Mouse (Mus musculus) left cerebral cortex, postnatal 25 days (tissue): ENCODE measurements around the gene Lgals3bp. TPM values are rescaled to one million over a fixed set of nuclear protein-coding genes. Genes with fewer than 3 reads are reported as not detected.

Source experiments
- DNase-seq, 2 experiments: peaks; one replicate each; pipeline ENCODE4 v3.0.0; 2022; ENCODE audit warnings: low spot score in 2 of 2, mixed read lengths in 1 of 2
- intact Hi-C: fragments of 180-260 bp; cut with DNase I; formaldehyde crosslinking; loops from one replicate; pipeline ENCODE4 v1.15.1; 2025
- total RNA-seq, 2 experiments: library from RNA; stranded (reverse); gene quantifications; 2 replicates each; pipeline ENCODE4 v1.2.3; 2021

The Lgals3bp gene
- total RNA-seq, 2 experiments from 2014 or later: 14.2 to 15.2 TPM

DNA sequence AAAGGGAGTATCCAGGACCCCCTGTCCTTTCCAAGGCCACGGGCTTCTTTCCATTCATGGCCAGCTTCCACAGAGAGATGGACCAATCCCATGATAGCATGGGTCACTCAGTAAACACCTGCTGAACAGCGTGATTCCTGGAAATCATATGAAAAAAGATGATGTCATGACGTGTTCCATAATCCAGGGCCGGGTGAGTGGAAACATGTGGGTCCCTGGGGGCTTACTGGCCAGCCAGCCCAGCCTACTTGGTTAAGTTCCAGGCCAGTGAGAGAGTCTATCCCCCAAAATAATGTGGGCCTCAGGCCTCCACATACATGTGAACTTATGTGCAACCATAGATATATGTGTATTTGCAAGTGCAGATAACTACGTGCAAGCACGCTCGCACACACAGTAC is 30.0 kb downstream of the Lgals3bp start:
- intact Hi-C loops: loop anchor here (10.0 kb wide), 1 partner anchor 287 kb away; no protein-coding TSS in a partner anchor
- no peak for DNase-seq

DNA sequence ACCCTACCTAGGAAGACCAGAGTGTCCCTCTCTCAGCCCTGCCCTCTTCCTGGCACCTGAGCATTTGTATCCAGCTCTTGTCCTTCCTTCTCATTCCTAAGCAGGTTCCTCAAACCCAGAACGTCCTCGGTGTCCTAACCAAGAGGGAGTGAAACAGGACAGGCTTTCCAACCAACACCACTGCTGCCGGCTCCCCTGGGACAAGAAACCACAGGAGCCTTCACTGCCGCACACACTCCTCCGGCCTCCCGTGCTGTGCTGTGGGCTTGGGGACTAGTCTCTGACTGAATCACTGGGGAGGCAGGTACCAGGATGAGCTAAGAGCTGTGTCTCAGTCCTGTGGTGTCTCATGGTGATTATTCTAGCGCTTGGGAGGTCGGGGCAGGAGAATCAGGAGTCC is 32.2 kb downstream of the Lgals3bp start:
- intact Hi-C loops: loop anchor here (10.0 kb wide), 1 partner anchor 285 kb away; no protein-coding TSS in a partner anchor
- no peak for DNase-seq

DNA sequence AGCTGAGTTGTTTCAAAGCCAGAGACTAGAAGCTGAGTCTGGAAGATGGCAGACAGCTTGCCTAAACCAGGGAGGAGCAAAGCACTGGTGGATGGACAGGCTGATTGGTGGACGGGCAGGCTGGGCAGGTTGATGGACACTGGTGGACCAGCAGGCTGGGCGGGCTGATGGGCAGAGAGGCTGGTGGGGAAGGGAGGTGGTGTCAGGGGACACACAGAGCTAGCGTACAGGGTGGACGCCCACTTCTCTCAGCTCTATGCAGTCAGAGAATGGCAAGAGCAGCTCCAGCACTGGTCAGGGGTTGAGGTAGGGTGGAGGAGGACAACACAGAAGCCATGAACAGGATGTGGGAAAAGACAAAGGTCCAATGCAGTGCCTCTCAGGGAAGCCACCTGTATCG is 32.6 kb downstream of the Lgals3bp start:
- intact Hi-C loops: no loop called here
- DNase-seq: no peak

DNA sequence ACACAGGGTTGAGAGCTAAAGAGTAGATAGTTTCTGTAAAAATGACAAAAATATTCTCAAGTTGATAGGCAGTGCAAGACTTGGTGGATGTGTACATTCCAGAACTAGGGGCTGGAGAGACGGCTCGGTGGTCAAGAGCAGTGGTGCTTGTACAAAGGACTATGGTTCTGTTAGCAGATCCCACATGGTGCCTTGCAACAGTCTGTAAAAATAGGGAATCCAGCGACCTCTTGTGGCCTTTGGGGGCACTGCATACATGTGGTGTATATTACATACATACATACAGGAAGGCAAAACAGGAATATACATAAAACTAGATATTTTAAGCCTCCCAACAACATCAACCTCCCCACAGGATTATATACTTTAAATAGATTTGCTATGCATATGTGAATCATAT is 33.6 kb downstream of the Lgals3bp start:
- DNase-seq: no peak
- intact Hi-C loops: no loop called here

DNA sequence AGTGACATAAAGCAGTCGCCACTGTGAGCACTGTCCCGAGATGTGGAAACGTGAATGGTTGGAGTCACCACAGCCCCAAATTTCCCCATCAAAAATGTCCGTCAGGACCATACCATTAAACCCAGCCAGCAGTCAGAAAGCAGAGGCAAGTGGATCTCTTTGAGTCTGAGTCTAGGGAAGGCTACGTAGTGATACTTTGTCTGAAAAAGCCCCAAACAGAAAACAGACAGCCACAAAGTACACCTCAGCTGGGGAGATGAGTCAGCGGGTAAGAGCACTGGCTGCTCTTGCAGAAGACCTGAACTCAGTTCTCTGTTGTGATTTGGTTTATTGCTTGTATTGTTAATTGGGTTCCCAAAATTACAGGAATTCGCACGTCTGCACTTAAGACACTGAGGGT is 35.3 kb downstream of the Lgals3bp start:
- no peak for DNase-seq
- intact Hi-C loops: no loop called here

DNA sequence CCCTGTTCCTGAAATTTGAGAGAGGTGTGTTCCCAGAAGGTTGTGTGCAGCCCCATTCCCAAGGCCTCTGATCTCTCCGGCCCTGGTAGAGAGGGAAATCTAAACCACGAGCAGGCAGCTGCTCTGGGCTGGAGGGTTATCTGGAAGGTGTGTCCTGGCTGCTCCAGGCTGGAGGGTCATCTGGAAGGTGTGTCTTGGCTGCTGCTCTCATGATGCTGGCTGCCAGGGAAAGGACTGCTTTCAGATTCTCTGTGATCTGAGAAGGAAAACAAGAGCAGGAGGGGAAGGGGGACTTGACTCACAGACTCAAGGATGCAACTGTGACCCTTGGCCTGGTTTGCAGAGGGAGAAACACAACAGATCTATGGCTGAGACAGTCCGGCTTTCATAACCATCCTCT is 35.8 kb downstream of the Lgals3bp start:
- intact Hi-C loops: no loop called here
- DNase-seq: no peak

DNA sequence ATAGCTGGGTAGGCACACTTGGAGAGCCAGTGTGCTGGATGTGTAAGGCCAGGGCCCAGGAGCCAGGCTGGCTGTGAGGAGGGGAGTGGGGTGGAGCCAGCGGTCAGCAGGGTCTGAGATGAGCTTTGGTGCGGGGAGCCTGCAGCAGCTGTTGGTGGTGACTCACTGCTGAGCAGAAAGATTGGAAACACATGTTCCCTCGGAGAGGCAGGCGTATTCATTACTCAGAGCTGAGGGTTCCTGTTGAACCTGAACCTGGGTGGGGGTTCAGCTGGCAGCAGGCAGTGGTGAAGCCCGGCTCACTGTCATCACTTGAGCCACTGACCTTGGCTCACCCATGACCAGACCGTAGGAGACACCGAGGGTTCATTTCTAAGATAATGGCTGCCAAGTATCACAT is 36.7 kb downstream of the Lgals3bp start:
- intact Hi-C loops: no loop called here
- peak in 1 of 2 experiments; percentile 63 for DNase-seq

DNA sequence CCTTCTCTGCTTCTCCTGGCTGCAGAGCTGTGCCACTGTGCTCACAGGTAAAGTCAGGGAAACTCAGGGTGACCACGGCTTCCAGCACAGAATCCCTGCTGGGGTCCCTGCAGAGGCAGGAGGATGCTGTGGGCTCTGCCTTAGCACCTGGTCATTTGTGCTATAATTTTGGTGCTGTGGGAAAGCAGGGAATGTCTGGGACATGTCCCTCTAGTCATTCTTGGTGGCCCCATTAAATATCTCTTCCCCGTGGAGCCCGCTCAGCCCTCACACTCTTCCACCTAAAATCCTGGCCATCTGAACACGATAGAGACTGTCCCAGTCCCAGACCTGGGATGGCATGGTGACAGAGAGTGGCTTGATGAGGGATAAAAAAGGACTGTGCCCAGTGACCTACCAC is 37.9 kb downstream of the Lgals3bp start:
- intact Hi-C loops: no loop called here
- DNase-seq: no peak

DNA sequence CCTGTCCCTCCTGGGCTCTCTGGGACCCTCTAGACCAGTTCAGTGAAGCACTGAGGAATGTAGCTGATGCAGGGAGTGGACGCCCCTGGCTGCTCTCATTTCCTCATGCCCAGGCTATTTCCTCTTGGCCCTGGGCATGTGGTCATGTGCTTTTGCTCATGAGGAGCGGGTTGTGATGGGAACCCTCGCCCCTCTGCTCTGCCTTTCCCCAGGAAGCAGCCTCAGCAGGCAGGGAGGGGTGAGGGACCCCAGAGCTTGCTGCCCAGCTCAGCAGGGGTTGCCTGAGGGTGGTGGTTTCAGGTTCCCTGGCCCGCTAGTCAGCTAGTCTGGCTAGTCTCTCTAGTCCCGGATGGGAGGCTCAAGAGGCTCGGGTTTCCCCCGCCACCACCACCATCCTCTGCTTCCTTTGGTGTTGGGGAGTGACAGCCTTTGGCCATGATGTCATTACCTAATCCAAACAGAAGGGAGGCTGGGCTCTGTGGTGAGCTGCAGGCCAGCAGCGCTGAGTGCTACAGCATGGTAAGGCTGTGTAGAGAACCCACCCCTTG is 38.8 kb downstream of the Lgals3bp start:
- DNase-seq: no peak

DNA sequence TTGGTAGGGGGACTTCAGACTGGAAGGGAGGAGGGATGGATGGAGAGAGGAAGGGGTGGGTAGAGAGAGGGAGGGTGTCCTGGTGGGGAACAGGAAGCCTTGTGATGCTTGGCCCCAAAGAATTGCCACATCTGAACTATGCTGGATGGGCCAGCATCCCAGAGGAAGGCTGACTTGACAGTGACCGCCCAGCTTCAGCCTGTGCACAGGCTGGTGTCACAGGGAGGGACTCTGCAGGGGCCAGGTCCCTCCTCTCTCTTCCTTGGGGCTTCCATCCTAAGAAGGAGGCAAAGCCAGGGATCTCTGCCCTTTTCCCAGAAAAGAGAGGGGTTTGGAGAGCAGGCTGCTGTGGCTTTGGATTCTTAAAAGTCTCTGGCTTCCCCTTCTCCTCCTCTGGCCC is 39.4 kb downstream of the Lgals3bp start:
- DNase-seq: no peak
- intact Hi-C loops: no loop called here

More for the DNA sequence above, 38.8 kb downstream of the Lgals3bp start:
- intact Hi-C loops: no loop called here

DNA sequence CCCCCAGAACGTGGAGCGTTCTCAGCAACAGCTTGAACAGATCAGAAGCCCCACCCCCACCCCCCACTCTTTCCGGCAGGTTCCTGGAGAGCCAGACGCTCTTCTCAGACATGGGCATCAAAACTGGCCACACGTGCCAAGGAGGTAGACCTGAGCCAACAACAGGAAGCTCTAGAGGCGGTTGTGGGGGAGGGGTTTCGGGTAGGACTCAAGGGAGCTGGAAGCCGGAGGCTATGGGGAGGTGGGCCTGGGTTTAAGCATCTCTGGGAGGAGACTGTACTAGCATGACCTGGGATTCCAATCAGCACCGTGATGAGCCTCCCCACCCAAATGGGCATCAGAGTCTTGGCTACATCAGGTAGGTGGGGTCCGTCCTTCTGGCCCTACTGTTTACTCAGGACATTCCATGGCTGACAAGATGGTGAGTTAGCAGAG is 41.0 kb downstream of the Lgals3bp start:
- no peak for DNase-seq
- intact Hi-C loops: no loop called here

DNA sequence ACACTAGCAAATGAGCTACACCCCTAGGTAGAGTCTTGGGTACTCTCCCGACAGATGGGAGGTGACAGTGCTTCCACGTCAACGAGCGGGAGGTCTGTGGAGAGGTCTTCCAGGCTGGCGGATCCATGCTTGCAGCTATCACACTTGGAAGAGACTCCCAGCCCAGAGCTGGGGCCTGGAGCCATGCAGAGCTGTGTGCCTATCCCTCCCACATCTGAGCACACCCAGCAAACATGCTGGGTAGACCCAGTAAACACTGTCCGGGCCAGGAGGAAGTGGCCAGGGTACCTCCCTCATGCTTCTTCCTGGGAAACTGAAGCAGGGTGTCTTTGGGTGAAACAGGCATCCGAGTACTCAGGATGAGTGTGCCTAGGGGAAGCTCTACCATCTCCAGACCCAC is 41.4 kb downstream of the Lgals3bp start:
- DNase-seq: no peak
- intact Hi-C loops: no loop called here

DNA sequence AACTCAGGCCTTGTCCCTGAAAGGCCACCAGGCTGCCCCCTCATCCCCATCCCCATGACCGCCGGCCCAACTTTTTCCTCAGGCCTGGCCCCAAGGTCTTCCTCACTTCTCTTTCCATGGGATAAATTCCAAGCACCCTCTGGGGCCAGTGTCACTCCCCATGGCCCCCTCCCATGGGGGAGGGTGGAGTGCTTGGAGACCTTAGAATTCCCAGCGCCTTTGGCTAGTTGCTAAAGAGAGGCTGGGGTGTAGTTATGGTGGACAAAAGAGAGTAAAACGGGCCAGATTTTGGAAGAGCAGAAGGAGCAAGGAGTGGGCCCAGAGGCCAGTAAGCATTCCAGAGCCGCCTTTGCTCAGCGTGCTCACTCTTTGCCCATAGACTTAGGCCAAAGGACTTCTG is 46.3 kb downstream of the Lgals3bp start, which contains the start of gene Timp2:
Timp2 (minus strand) TSS at position 101 of the 400 bp plus-strand sequence.
- no peak for DNase-seq
- intact Hi-C loops: loop anchor here (2.0 kb wide), 1 partner anchor 39 kb away; no protein-coding TSS in a partner anchor

DNA sequence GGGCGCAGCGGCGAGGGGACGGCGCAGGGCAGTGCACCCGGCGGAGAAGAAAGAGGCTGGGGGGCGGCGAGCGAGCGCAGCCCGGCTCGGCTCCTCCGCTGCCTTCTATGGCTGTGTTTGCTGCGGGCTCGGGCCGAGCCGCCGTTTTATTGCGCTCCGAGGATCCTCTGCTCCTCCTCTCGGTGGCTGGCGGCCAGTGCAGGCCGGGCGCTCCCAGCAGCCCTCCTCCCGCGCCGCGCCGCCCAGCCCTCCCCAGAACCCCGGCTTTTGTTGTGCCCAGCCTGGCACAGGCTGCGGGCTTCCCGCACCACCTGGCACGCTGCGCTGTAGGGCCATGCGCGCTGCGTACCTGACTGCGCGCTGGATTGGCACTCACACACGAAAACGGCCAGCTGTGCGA is 46.7 kb downstream of the Lgals3bp start:
- intact Hi-C loops: loop anchor here (2.0 kb wide), 1 partner anchor 38 kb away; no protein-coding TSS in a partner anchor
- peak; percentile 87 to 89 for DNase-seq

DNA sequence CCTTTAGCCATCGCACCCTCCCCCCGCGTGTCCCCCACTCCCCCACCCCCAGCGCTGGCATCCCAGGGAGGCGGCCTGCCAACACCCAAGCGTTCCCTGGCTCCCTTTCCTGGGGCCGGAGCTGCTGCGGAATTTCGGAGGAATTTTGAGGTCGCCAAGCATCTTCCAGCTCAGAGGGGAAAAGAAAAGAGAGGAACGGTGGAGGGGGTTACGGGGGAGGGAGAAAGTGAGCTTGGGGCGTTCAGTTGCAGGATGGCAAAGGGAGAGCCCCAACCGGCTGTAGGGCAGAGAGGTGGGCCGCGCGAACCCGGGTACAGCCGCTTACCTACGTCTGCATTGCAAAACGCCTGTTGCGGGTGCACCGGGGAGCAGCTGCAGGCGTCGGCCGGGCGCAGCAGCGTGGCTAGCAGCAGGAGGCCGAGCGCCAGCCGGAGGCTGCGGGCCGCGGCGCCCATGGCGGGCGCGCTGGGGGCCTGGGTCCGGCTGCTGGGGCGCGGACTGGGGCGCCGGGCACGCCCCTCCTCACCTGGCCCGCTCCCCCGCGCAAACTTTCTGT is 47.2 kb downstream of the Lgals3bp start:
- intact Hi-C loops: loop anchor here (2.0 kb wide), 1 partner anchor 38 kb away; no protein-coding TSS in a partner anchor
- peak in 1 of 2 experiments; percentile 26 for DNase-seq

DNA sequence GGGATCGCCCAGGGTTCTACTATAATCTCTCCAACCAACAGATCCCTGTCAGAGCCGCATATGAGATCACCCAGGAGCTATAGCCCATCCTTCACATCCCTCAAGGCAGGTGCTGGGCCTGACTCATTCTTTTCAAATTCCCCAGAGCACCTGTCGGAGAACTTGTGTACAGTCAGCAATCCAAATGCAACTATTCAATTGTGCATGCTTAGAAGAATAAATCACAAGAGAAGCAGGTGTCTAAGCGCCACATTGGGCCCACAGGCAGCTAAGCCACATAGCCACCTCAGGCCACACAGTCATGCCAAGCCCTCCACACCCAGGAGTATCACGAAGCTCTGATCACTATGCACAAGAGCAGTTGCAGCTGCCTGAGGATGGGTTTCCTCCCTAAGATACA is 52.4 kb downstream of the Lgals3bp start:
- intact Hi-C loops: no loop called here
- DNase-seq: no peak

DNA sequence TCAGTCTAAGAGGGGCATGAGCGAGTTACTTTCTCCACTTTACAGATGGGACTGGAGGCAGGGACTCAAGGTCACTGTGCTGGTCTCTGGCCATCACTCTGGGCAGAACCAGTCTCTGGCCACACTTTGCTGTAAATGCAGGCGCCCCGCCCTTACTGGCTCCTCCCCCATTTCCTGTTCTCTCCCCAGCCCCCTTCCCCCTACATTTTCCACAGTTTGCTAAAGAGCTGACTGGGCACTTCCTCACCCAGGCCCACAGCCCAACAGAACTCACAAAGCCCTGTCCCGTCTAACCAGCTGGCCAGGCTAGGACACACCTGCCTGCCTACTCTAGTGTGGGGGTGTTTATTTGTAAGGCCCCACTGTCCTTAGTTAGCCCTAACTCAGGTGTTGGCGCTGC is 53.0 kb downstream of the Lgals3bp start:
- intact Hi-C loops: no loop called here
- DNase-seq: no peak

DNA sequence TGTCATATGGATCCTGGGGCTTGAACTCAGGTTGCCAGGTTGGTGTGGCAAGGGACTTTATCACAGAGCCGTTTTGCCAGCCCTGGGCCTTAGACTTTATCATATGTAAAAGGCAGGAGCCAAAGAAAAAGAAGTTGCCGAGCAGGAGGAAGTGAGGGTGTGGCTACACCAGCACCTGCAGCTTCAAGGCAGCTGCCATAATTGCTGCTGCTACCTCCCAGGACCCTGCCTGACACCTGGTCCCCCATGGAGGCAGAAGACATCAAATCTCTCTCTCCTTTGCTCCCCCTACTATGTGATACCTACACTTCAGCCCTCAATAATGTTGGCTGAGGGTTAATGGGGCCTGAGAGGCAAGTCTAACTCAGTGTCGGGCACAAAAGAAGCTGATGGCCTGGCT is 53.5 kb downstream of the Lgals3bp start:
- intact Hi-C loops: no loop called here
- no peak for DNase-seq

DNA sequence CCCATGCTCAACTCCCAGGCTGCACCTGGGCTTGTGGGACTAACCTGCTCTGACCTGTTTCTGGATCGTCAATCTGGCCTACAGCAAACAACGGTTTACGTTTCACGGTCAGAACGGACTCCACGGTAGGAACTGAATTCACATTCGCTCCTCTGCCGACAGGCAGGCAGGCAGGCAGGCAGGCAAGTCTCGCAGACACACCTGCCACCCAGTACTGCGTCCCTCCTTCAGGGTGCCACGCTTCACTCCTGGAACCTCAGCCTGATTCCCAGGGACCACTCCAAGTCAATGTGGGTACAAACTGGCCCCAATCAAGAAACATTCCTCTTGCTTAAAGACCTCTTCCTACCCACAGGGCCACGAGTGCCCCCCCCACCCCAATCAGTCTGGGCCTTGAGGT is 54.0 kb downstream of the Lgals3bp start:
- no peak for DNase-seq
- intact Hi-C loops: no loop called here

DNA sequence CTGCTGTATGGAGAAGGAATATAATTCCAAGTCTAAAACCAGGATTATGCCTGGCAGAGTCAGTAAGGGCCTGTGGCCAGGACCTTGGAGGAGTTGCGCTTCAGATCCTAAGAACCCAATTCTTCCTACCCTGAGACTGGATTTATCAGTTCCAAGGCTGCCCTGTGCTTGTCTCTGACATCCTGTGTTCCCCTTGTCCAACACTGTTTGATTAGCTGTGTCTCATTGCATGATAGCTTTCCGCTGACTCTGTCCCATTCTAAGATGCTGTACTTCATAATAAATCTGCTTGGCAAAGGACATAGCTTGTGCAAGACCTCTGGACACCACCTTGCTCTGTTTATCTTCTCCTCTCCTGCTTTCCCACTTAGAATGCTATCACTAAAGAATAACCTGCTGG is 54.5 kb downstream of the Lgals3bp start:
- DNase-seq: no peak
- intact Hi-C loops: no loop called here

DNA sequence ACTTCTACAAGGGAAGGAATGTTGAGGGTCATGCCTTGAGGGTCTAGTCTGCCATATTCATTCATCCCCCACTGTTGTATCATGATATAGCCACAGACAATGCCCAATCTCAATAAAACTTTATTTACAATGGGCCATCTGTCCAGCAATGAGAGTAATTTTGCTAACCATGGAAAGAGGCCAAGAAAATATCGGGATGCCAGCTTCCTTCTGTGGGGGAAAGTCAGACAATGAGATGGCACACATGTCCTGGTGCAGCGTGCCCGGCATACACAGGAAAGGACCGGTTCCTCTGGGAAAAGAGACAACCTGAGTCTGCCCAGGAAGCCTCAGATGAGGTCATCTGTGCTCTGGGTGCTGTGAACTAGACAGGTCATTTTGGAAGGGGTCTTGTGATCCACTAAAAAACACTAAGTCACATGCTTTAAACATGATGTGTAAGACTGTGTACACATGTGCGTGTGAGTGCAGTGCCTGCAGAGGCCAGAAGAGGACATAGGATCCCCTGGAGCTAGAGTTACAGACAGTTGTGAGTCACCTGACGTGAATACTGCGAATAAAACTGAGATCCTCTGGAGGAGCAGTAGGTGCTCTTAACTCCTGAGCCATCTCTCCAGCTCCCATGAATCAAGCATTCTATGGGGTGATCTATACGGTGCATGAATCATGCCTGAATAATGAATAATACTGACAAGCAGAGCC is 55.3 kb downstream of the Lgals3bp start:
- intact Hi-C loops: no loop called here

More for the DNA sequence above, 55.3 kb downstream of the Lgals3bp start:
- no peak for DNase-seq
